Mouse (Mus musculus): ENCODE results near the gene Olfr639.
"Not testable (repeated sequence)": the region's sequence is repeated elsewhere in the genome, so short reads cannot be mapped to it uniquely, and the experiment has no call there.

The Olfr639 gene

DNA sequence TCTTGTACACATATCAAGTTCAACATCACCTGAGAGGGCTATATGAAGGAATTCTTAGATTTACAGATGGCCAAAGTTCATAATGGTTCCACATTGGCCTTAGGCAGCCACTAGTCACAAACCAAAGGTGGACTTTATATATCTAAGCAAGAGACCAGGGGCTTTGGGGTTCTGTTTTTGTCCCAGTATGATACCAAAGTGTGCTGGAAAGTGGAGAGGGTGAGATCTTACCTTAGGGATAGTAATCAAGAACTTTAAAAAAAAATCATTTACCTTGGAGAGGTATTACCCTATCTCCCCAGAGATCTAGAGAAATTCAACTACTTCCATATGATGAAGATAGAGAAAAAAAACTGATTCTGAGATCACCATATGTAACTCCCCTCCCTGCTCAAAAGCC is at the start of gene Olfr639:
Olfr639 (minus strand) TSS at position 101 of the 400 bp plus-strand sequence.
- DNase-seq (ENCODE audit: low read depth, low spot score) = no peak

DNA sequence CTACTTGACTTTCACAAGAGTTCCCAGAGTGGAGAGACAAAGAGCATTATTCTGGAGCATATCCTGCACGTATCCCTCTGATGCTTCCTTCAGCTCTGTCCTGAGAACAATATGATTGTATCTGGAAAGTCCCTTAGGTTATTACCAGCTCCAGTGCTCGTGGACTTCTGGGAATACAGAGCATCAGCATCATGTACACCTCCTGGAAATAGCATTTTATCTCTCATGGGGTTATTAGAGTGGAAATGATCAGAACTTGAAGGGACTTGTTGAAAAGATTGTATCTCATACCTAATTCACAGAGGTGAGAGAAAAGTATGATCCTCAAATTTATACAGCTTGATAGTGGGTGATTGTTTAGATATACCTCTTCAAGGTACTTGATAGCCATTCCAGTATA is 44.2 kb upstream of the Olfr639 start, which contains the start of gene 4930516K23Rik:
4930516K23Rik (minus strand) TSS at position 101 of the 400 bp plus-strand sequence.
- DNase-seq (ENCODE audit: low read depth, low spot score) = no peak

DNA sequence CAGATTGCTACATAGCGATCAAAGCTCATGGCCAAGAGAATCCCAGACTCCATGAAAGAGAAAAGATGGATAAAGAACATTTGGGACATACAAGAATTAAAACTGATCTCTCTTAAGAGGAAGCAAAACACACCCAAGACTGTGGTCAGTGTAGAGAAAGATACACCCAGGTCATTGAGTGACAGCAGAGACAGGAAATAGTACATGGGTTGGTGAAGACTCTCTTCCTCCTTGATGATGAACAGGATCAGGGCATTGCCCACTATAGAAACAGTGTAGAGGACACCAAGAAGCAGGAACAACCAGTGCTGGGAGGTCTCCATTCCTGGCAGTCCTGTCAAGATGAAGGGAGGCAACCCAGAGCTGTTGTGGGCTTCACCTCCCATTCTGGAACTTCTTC is 42.1 kb upstream of the Olfr639 start:
- no peak for DNase-seq (ENCODE audit: low read depth, low spot score)

DNA sequence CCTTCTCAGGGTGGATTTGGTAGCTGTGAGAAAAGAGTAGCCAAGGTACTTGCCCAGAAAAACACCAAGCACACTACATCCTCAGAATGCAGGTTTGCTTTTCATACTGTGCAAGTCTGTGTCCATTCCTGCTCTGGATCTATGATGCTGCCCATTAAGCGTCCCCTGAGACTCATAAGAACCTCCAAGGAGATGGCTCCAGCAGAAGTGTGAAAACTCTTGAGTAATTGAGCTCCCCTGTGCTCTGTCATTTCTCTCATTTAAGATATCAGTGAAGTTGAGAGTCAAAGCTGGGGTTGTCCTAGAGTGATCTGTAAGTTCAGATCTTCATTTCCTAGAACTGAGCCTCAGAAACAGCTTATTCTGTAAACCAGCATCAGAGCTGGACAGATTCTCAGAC is 35.5 kb upstream of the Olfr639 start, which contains the start of gene Olfr642:
Olfr642 (minus strand) TSS at position 101 of the 400 bp plus-strand sequence.
- no peak for DNase-seq (ENCODE audit: low read depth, low spot score)

DNA sequence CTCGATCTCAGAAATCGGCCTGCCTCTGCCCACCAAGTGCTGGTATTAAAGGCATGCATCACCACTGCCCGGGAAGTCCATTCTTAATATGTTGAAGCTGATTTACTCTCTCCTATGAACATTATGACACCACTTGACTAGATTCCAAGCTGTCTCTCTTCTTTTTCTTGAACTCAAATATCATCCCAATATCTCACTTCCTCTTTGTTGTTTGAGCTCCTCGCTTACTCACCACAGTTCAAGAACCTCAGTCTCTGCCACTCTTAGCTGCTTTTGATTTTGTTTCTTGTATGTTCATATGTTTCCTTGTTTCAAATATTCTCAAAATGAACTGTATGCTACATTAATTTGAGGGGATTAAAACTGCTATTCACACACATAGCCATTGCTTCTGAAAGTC is 33.6 kb upstream of the Olfr639 start:
- no peak for DNase-seq (ENCODE audit: low read depth, low spot score)

DNA sequence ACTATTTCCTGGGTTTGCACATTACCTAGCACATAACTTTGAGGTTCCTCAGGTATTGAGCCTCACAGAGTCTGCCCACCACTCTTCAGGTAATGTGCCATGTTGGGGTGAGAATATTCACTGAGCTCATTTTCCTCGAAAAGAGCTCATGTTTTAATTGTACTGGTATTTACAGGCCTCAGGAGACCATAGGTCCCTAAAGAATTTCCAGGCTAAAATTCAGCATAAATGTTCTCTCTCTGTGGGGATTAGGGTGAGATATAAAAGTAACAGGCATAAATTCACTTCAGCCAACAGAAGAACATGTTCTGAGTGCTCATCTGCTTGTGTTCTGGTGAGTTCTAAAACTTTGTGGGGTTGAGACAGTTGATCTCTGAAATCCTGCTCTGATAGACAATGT is 18.0 kb upstream of the Olfr639 start, which contains the start of gene Olfr641:
Olfr641 (plus strand) TSS at position 301 of the 400 bp plus-strand sequence.
- no peak for DNase-seq (ENCODE audit: low read depth, low spot score)

DNA sequence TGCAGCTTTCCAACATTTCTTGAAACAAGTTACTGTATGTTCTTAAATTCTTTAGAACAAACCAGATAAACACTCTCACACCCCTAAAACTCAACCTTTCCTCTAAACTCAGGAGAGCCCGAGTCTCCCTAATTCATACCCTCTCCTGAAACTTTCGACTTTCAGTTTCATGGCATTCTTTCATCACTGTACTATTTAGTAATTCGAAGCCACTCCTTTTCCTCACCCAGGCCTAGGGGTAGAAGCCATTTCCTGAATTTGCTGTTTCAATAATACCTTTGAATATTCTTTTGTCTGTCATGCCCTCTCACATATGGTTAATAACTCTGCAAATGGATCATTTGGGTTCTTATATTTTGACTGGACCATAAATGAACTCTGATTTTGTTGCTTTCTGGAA is 9.9 kb upstream of the Olfr639 start:
- no peak for DNase-seq (ENCODE audit: low read depth, low spot score)

DNA sequence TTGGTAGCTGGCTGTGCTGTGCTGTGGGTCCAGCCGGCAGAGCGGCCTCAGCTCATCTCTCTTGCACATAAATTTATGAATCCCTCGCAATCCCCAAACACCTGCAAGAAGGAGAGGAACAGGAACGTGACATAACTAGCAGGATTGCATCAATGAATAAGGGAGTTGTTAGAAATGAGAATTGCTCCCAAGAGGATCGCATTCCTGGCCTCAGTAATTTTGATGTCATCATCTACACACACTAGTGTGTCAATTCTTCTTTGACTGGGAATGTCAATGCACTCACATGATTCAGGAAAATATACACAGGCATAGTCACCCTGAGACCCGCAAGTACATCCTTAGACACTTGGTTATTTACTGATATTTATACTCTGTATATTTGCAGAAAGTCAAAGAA is 8.4 kb upstream of the Olfr639 start, which contains the start of gene Olfr640:
Olfr640 (minus strand) TSS at position 101 of the 400 bp plus-strand sequence.
- no peak for DNase-seq (ENCODE audit: low read depth, low spot score)

DNA sequence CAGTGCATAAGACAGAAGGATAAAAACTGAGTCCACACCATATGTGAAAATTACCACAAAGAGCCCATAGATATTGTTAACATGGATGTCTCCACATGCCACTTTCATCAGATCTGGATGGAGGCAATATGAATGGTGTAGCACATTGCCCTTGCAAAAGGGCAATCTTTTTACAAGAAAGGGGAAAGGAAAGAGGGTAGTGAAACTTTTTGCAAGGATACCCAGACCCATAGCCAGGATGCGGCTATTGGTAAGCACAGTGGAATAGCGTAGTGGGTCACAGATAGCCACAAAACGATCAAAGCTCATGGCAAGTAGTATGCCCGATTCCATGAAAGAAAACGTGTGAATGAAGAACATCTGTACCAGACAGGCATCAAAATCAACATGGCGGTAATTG is 4.5 kb upstream of the Olfr639 start:
- no peak for DNase-seq (ENCODE audit: low read depth, low spot score)

DNA sequence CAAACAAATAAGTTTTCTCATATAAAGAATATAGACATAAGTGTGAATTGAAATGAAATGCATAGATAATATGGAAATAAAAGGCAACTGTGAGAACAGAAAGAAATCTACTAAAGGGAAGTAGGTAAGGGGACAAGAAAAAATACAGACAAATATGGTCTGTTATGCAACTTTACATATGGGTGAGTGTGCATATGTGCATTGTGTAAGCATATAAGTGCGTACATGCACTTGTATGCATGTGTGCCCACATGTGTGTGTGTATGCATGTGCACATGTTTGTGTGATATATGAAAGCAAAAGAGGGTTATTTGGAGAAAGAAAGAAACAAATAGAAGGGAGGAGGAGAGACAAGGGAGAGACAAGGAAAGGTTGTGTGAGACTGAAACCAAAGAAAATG is 1.9 kb upstream of the Olfr639 start:
- no peak for DNase-seq (ENCODE audit: low read depth, low spot score)

DNA sequence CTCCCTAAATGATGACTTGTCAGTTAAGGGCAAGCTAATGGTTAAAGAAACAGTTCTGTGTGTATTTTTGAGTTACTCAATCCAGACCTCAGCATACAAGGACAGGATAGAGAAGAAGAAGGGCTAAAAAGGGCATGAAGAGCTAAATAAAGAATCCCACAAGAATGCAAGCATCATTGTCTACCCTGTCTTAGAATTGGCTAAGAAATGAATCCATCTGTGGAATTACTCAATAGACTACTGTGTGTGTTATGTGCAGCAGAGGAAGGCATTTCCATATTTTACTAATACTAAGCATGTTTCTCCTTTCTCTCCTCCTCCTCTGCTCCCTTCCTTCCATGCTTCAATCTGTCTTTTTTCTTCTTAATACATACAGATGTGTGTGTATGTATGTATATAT is 18.0 kb downstream of the Olfr639 start:
- DNase-seq (ENCODE audit: low read depth, low spot score) = no peak

DNA sequence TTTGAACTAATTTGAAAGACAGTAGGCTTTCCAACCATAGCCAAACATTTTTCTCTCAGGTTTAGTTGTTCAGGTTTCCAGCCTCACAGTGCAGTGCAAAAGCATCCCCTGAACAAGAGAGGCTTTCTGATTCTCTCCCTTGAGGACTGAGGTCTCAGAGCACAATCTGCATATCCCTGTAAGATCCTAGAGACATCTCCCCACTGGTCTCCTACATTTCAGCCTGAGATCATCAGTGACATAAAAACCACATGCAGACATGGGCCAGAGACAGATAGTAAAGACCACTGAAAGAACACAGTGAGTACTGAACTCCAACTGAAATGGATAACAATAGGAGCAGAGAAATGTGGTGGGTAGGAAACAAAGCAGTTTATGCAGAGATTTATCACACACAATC is 18.7 kb downstream of the Olfr639 start, which contains the start of gene Olfr638:
Olfr638 (plus strand) TSS at position 301 of the 400 bp plus-strand sequence.
- no peak for DNase-seq (ENCODE audit: low read depth, low spot score)

DNA sequence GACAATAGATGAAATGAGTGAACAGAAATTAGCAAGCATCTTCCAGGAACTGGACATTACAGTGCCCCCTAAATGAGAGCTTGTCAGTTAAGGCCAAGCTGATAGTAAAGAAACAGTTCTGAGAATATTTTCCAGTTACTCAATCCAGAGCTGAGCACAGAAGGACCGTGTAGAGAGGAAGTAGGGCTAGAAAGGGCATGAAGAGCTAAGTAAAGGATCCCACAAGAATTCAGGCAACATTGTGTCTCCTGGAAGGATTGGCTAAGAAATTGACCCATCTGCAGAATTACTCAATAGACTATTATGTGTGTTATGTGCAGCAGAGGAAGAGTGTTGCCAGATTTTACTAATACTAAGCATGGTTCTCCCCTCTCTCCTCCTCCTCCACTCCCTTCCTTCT is 45.3 kb downstream of the Olfr639 start:
- no peak for DNase-seq (ENCODE audit: low read depth, low spot score)

DNA sequence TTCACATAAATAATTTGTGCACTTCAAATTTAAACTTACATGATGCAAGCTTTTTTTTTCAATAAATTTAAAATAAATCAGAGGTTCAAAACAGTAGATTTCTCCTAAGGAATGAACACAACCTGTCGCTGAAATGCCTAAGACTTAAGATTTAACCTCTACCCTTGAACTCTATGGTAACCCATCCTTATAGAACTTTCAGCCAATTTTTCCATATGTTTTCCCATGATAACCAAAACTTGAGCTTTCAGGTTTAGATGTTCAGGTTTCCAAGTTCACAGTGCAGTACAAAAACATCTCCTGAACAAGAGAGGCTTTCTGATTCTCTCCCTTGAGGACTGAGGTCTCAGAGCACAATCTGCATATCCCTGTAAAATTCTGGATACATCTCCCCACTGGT is 46.3 kb downstream of the Olfr639 start, which contains the start of gene Olfr635:
Olfr635 (plus strand) TSS at position 301 of the 400 bp plus-strand sequence.
- DNase-seq (ENCODE audit: low read depth, low spot score) = no peak

DNA sequence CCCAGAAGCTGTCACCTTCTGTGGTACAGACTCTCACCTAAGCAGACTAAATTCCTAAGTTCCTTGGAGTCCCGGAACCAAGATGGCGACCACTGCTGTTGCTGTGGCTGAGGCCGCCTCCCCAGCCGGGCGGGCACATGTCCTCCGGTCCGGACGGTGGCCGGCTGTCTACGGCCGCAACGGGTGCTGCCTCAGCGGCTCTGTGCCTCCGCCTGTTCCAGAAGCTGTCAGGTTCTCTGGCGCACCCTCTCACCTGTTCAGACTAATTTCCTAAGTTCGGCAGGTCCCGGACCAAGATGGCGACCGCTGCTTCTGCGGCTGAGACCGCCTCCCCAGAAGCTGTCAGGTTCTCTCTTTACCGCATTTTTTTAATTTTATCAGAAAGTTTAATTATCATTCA is 50.2 kb downstream of the Olfr639 start:
- not testable (repeated sequence) for DNase-seq (ENCODE audit: low read depth, low spot score)

Measured in CD4-positive helper T cell, adult 2 months (primary cell).